30 mouse cellular contexts compared by ENCODE assay signal in the genomic region with DNA sequence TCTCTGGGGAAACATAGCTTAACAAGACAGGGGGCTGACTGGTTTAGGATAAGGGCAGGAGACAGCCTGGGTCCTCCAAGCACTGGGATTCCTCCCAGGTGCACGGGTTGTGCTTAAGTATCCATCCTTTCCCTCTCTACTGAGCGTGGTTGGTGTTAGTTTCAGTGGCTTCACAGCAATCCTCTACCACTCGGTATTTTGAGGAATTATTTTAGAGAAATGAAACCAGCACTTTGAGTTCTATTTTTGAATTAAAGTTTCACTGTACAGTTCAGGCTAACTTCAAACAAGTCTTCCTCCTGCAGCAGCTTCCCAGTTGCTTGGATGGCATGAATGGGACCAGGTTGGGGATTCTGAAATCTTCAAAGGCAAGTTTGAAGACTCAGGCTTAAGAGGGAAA. TPM values are rescaled to one million over a fixed set of nuclear protein-coding genes. Genes with fewer than 3 reads are reported as not detected.
A peak's percentile ranks its signal among the peaks of the same experiment; 100 is the strongest.
DNase-seq lines count a peak whose midpoint lies in the region; ATAC-seq and TF ChIP-seq lines count a peak whose summit lies in the region.
"Had no signal": no experiment of that assay in that cellular context is flagged by ENCODE, and none has a peak within 500 bp of the region (broad histone marks: within the 10 kb centered on the region; RNA-seq: fewer than 3 reads in every experiment).

No protein-coding gene starts in this region.

- no peak overlapping the region for H3K4me2 ChIP-seq in liver, embryonic 12.5 days
- H3K4me2 ChIP-seq in liver, embryonic 11.5 days = no peak overlapping the region
- H3K4me2 ChIP-seq: embryonic facial prominence, embryonic 13.5 days; heart, embryonic 15.5 days; hindbrain, embryonic 13.5 days; limb, embryonic 13.5 days; midbrain, embryonic 15.5 days; neural tube, embryonic 15.5 days had no signal

- H3K27me3 ChIP-seq in liver, embryonic 12.5 days (replicated peaks) = no peaks in the 10 kb centered on the region
- H3K27me3 ChIP-seq in liver, embryonic 11.5 days (replicated peaks; ENCODE audit: control insufficient read depth, insufficient read depth, low read length) = no peaks in the 10 kb centered on the region
- H3K27me3 ChIP-seq: embryonic facial prominence, embryonic 13.5 days; heart, embryonic 15.5 days; hindbrain, embryonic 13.5 days; limb, embryonic 13.5 days; midbrain, embryonic 15.5 days; neural tube, embryonic 15.5 days had no signal

- 75% methylated on average over 3 of the region's 3 CpGs for WGBS in liver, embryonic 12.5 days (ENCODE audit: insufficient replicate concordance)
- WGBS in liver, embryonic 11.5 days = 81% methylated on average over 3 of the region's 3 CpGs
- 3% methylated on average over 3 of the region's 3 CpGs for WGBS in macrophage (ENCODE audit: missing documents)

- intact Hi-C loops in heart, postnatal 36 days (cut with DNase I) = no loop called here

- peaks cover 51% of the 10 kb centered on the region for H3K79me2 ChIP-seq in macrophage (ENCODE audit: inconsistent target)

- no peak for DNase-seq in liver, embryonic 11.5 days (ENCODE audit: low spot score)
- peak; percentile 36 to 50 for DNase-seq in B cell, adult 2 months
- no peak for DNase-seq in heart, postnatal 36 days
- DNase-seq in urinary bladder, postnatal 36 days (ENCODE audit: low spot score in 2 of 2) = no peak
- no peak for DNase-seq in spleen, adult 18-20 months
- DNase-seq: adrenal gland, adult 8-10 months; cerebellum, adult 11-12 months; cerebellum, adult 9-11 months; embryo, embryonic 11 days; heart, postnatal 4 days; kidney, adult 11 months; kidney, postnatal 14 days; layer of hippocampus, adult 9-11 months; lung, postnatal 4 days; thymus, postnatal 4 days had no signal

- peaks cover 30% of the 10 kb centered on the region for H3K4me1 ChIP-seq in liver, embryonic 12.5 days
- peaks cover 13% of the 10 kb centered on the region for H3K4me1 ChIP-seq in liver, embryonic 11.5 days (replicated peaks; ENCODE audit: control insufficient read depth, insufficient read depth, low read length)
- peaks cover 45% of the 10 kb centered on the region for H3K4me1 ChIP-seq in bone marrow macrophage, adult 2 months (ENCODE audit: control insufficient read depth, insufficient read depth, low read length)

- peaks cover 77% of the 10 kb centered on the region for H3K36me3 ChIP-seq in liver, embryonic 12.5 days
- peaks cover 25% of the 10 kb centered on the region for H3K36me3 ChIP-seq in liver, embryonic 11.5 days (ENCODE audit: control insufficient read depth, insufficient read depth, low read length)
- H3K36me3 ChIP-seq in macrophage (ENCODE audit: inconsistent target) = peaks cover 25% of the 10 kb centered on the region

- H3K4me3 ChIP-seq in liver, embryonic 12.5 days = no peak overlapping the region
- no peak overlapping the region for H3K4me3 ChIP-seq in liver, embryonic 11.5 days (ENCODE audit: low read depth, low read length)
- no peak overlapping the region for H3K4me3 ChIP-seq in bone marrow macrophage, adult 2 months (ENCODE audit: insufficient read depth, low read length)
- no peak overlapping the region for H3K4me3 ChIP-seq in macrophage (ENCODE audit: inconsistent target)
- H3K4me3 ChIP-seq: embryonic facial prominence, embryonic 13.5 days; erythroblast, embryonic 14.5 days; heart, embryonic 10.5 days; heart, embryonic 15.5 days; hindbrain, embryonic 13.5 days; limb, embryonic 13.5 days; midbrain, embryonic 10.5 days; midbrain, embryonic 15.5 days; neural tube, embryonic 15.5 days had no signal

- no peaks in the 10 kb centered on the region for H3K9me3 ChIP-seq in liver, embryonic 12.5 days (replicated peaks)
- no peaks in the 10 kb centered on the region for H3K9me3 ChIP-seq in liver, embryonic 11.5 days (ENCODE audit: control insufficient read depth, low read length)
- H3K9me3 ChIP-seq: embryonic facial prominence, embryonic 13.5 days; G1E; heart, embryonic 10.5 days; heart, embryonic 15.5 days; hindbrain, embryonic 13.5 days; limb, embryonic 13.5 days; midbrain, embryonic 10.5 days; midbrain, embryonic 15.5 days; neural tube, embryonic 15.5 days had no signal

- peak overlapping the region; percentile 38; the same call in 1 of the 2 replicates for H3K27ac ChIP-seq in liver, embryonic 12.5 days
- H3K27ac ChIP-seq in liver, embryonic 11.5 days (ENCODE audit: low read depth, low read length) = no peak overlapping the region
- peak overlapping the region; percentile 93 for H3K27ac ChIP-seq in bone marrow macrophage, adult 2 months (ENCODE audit: insufficient read depth, low read depth, low read length)
- peak overlapping the region; percentile 78 for H3K27ac ChIP-seq in macrophage
- H3K27ac ChIP-seq: embryonic facial prominence, embryonic 13.5 days; heart, embryonic 10.5 days; heart, embryonic 15.5 days; hindbrain, embryonic 13.5 days; limb, embryonic 13.5 days; midbrain, embryonic 10.5 days; midbrain, embryonic 15.5 days; neural tube, embryonic 15.5 days had no signal

- no peak overlapping the region for H3K9ac ChIP-seq in liver, embryonic 12.5 days
- no peak overlapping the region for H3K9ac ChIP-seq in liver, embryonic 11.5 days (ENCODE audit: low read depth, low read length)
- H3K9ac ChIP-seq: embryonic facial prominence, embryonic 13.5 days; heart, embryonic 15.5 days; hindbrain, embryonic 13.5 days; limb, embryonic 13.5 days; midbrain, embryonic 15.5 days; neural tube, embryonic 15.5 days had no signal

- TF ChIP-seq CTCF in bone marrow macrophage, adult 2 months (IDR thresholded peaks at IDR 0.05; ENCODE audit: low read depth, low read length) = no peak

- no peak for TF ChIP-seq POLR2A in bone marrow macrophage, adult 2 months (IDR thresholded peaks at IDR 0.05; ENCODE audit: borderline replicate concordance, low read depth, low read length)

- no peak for ATAC-seq in liver, embryonic 12.5 days
- ATAC-seq in liver, embryonic 11.5 days (replicated peaks; ENCODE audit: low FRiP score) = no peak
- ATAC-seq: forebrain, embryonic 16.5 days; midbrain, embryonic 15.5 days had no signal

RNA-seq across cellular contexts. Expression of a gene that starts 1.9 kb away (rescaled TPM):
- 290 and 318 TPM in 2 replicates for polyA plus RNA-seq in liver, embryonic 12.5 days (2016; fragmentation: Nextera tagmentation; extraction: Ambion mirVana)
- polyA plus RNA-seq in liver, embryonic 11.5 days (2014; fragmentation: Nextera tagmentation; extraction: Ambion mirVana) = 493 and 494 TPM in 2 replicates
- polyA plus RNA-seq in bone marrow macrophage, adult 2 months (2012; ENCODE audit: insufficient read depth, insufficient read length, missing spikeins) = 283 TPM in 2 replicates
- 10 to 100 TPM; 19.3 to 60.1 (median 31.2) TPM for total RNA-seq in macrophage (2018; cell fraction: chromatin; rRNA removed)
- total RNA-seq in macrophage (2018; cell fraction: cytosol; rRNA removed) = 100 to 1,000 TPM; 157 to 270 (median 221) TPM
- 100 to 1,000 TPM in 2 of 26 experiments, 10 to 100 TPM in 24; 36.8 to 103 (median 75.2) TPM for total RNA-seq in macrophage (2018; cell fraction: nucleus; rRNA removed)
- 183 to 228 TPM (median 200 TPM) in 3 replicates for polyA plus RNA-seq in macrophage (2018)
- total RNA-seq in heart, postnatal 36 days (2021) = 10 to 100 TPM; 46.7 to 52.5 TPM

RNA-seq across cellular contexts. Expression of a gene that starts 3.4 kb away (rescaled TPM):
- 57.6 and 64.1 TPM in 2 replicates for polyA plus RNA-seq in liver, embryonic 12.5 days (2016; fragmentation: Nextera tagmentation; extraction: Ambion mirVana)
- 78.7 and 79.6 TPM in 2 replicates for polyA plus RNA-seq in liver, embryonic 11.5 days (2014; fragmentation: Nextera tagmentation; extraction: Ambion mirVana)
- polyA plus RNA-seq in bone marrow macrophage, adult 2 months (2012; ENCODE audit: insufficient read depth, insufficient read length, missing spikeins) = 75.6 and 91.3 TPM in 2 replicates
- total RNA-seq in macrophage (2018; cell fraction: chromatin; rRNA removed) = 100 to 1,000 TPM in 23 of 26 experiments, 10 to 100 TPM in 3; 78.1 to 296 (median 175) TPM
- 10 to 100 TPM; 42.7 to 66.1 (median 55.5) TPM for total RNA-seq in macrophage (2018; cell fraction: cytosol; rRNA removed)
- 100 to 1,000 TPM in 22 of 26 experiments, 10 to 100 TPM in 4; 58.2 to 198 (median 148) TPM for total RNA-seq in macrophage (2018; cell fraction: nucleus; rRNA removed)
- 34.9 to 62.7 TPM (median 47.3 TPM) in 3 replicates for polyA plus RNA-seq in macrophage (2018)
- total RNA-seq in heart, postnatal 36 days (2021) = 10 to 100 TPM; 39.2 to 40.5 TPM

RNA-seq across cellular contexts. Expression of a gene that starts 11.3 kb away (rescaled TPM):
- 18.5 and 19.7 TPM in 2 replicates for polyA plus RNA-seq in liver, embryonic 12.5 days (2016; fragmentation: Nextera tagmentation; extraction: Ambion mirVana)
- polyA plus RNA-seq in liver, embryonic 11.5 days (2014; fragmentation: Nextera tagmentation; extraction: Ambion mirVana) = 15.6 and 16.4 TPM in 2 replicates
- polyA plus RNA-seq in bone marrow macrophage, adult 2 months (2012; ENCODE audit: insufficient read depth, insufficient read length, missing spikeins) = 8.6 and 8.8 TPM in 2 replicates
- 1 to 10 TPM in 3 of 26 experiments, under 1 TPM in 3, not detected in 20; 0.49 to 2.3 (median 0.97) TPM for total RNA-seq in macrophage (2018; cell fraction: chromatin; rRNA removed)
- under 1 TPM in 18 of 26 experiments, not detected in 8; 0.07 to 0.71 (median 0.22) TPM for total RNA-seq in macrophage (2018; cell fraction: cytosol; rRNA removed)
- total RNA-seq in macrophage (2018; cell fraction: nucleus; rRNA removed) = 1 to 10 TPM in 3 of 26 experiments, under 1 TPM in 3, not detected in 20; 0.39 to 2.2 (median 1.0) TPM
- 0.43 to 1.1 TPM in 2 of 3 replicates, not detected in the other for polyA plus RNA-seq in macrophage (2018)
- under 1 TPM; 0.33 to 0.53 TPM for total RNA-seq in heart, postnatal 36 days (2021)
- total RNA-seq: gastrocnemius, adult 8-10 months had no signal

RNA-seq across cellular contexts. Expression of a gene that starts 44.2 kb away (rescaled TPM):
- 85.4 and 87.9 TPM in 2 replicates for polyA plus RNA-seq in liver, embryonic 12.5 days (2016; fragmentation: Nextera tagmentation; extraction: Ambion mirVana)
- polyA plus RNA-seq in liver, embryonic 11.5 days (2014; fragmentation: Nextera tagmentation; extraction: Ambion mirVana) = 120 and 121 TPM in 2 replicates
- 94.1 and 94.6 TPM in 2 replicates for polyA plus RNA-seq in bone marrow macrophage, adult 2 months (2012; ENCODE audit: insufficient read depth, insufficient read length, missing spikeins)
- total RNA-seq in macrophage (2018; cell fraction: chromatin; rRNA removed) = 100 to 1,000 TPM in 1 of 26 experiments, 10 to 100 TPM in 25; 44.6 to 104 (median 68.5) TPM
- total RNA-seq in macrophage (2018; cell fraction: cytosol; rRNA removed) = 100 to 1,000 TPM in 3 of 26 experiments, 10 to 100 TPM in 23; 57.6 to 104 (median 72.7) TPM
- total RNA-seq in macrophage (2018; cell fraction: nucleus; rRNA removed) = 100 to 1,000 TPM in 3 of 26 experiments, 10 to 100 TPM in 23; 60.7 to 127 (median 75.4) TPM
- polyA plus RNA-seq in macrophage (2018) = 69.2 to 91.5 TPM (median 78.4 TPM) in 3 replicates
- 10 to 100 TPM; 47.7 to 48.1 TPM for total RNA-seq in heart, postnatal 36 days (2021)

RNA-seq across cellular contexts. Expression of a gene that starts 51.2 kb away (rescaled TPM):
- 1.9 and 2.5 TPM in 2 replicates for polyA plus RNA-seq in liver, embryonic 12.5 days (2016; fragmentation: Nextera tagmentation; extraction: Ambion mirVana)
- 1.2 and 1.9 TPM in 2 replicates for polyA plus RNA-seq in liver, embryonic 11.5 days (2014; fragmentation: Nextera tagmentation; extraction: Ambion mirVana)
- polyA plus RNA-seq in bone marrow macrophage, adult 2 months (2012; ENCODE audit: insufficient read depth, insufficient read length, missing spikeins) = 34.7 and 39.1 TPM in 2 replicates
- total RNA-seq in macrophage (2018; cell fraction: chromatin; rRNA removed) = 10 to 100 TPM in 18 of 26 experiments, 1 to 10 TPM in 8; 1.8 to 41.4 (median 18.9) TPM
- total RNA-seq in macrophage (2018; cell fraction: cytosol; rRNA removed) = 10 to 100 TPM in 12 of 26 experiments, 1 to 10 TPM in 14; 2.5 to 20.8 (median 8.3) TPM
- 10 to 100 TPM in 20 of 26 experiments, 1 to 10 TPM in 6; 3.7 to 37.4 (median 18.9) TPM for total RNA-seq in macrophage (2018; cell fraction: nucleus; rRNA removed)
- 3.6 to 11.3 TPM (median 8.4 TPM) in 3 replicates for polyA plus RNA-seq in macrophage (2018)
- 1 to 10 TPM in 1 of 2 experiments, under 1 TPM in 1; 0.47 to 1.0 TPM for total RNA-seq in heart, postnatal 36 days (2021)
- polyA plus RNA-seq: erythroblast, embryonic 14.5 days had no signal

Comparison
In these comparisons a context has a peak if more than half of its experiments do, and no peak if none do; other contexts are left out.
1. DNase-seq: peak in B cell, adult 2 months (2 of 2); none in liver, embryonic 11.5 days (single experiment), heart, postnatal 36 days (0 of 2), urinary bladder, postnatal 36 days (0 of 2) and spleen, adult 18-20 months (0 of 2).